Mouse (Mus musculus) layer of hippocampus, postnatal 10 days (tissue): Measurements from ENCODE around the gene Bgn. TPM values are rescaled to one million over a fixed set of nuclear protein-coding genes. Genes with fewer than 3 reads are reported as not detected.

Experiments used
- DNase-seq, 2 experiments: peaks; one replicate each; pipeline ENCODE4 v3.0.0; 2021; ENCODE audit warnings: low spot score in 2 of 2
- long read RNA-seq: library from polyadenylated mRNA; stranded (forward); transcript quantifications from one replicate; pipeline ENCODE4 v2.0.0, GENCODE M21; 2023
- total RNA-seq, 2 experiments: library from RNA; stranded (reverse); gene quantifications; 2 replicates each; pipeline ENCODE4 v1.2.3; 2021

Gene Bgn
- total RNA-seq = 10 to 100 TPM; 48.6 to 48.8 TPM
- long read RNA-seq, transcript Bgn-201 (8 exons, 2,419 nt) = major isoform, 22 of 31 reads
- long read RNA-seq, partial matches to known transcripts = 3 of 31 reads
- long read RNA-seq, other reads (novel, unspliced or antisense) = 6 of 31 reads

DNA sequence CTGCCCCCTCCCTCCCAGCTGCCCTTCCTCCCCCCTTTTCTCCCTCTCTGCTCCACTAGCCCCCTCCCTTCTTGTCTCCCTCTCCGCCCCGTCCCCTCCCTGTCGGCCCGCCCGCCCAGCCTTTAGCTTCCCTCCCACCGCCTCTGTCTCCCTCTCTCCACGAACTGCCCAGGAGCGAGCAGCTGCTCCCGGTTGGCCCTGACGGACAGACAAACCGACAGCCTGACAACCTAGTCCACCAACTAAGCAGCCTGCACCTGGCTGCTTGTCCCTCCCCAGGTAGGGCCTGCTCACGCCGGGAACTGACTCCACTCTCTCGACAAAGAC lies at the start of gene Bgn:
Gene Bgn (plus strand): TSS at position 119 of the 327 bp plus-strand sequence.
- no peak for DNase-seq

DNA sequence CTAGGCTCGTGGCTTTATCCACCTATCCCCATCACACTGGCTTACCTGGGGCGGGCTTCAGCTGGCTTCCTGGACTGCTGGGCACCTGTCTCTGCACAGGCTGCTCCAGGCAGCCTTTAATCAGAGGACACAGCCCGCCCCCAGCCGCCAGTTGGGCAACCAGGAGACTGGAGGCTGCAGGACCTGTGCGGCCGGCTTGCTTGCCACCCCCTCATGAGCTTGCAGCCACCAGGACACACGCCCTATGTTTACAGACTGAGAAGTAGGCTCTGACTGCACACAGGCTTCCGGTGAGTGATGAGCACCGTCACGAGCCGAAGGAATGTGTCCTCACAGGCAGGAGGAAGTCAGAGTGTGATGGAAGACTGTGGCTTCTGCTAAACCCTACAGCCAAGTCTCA lies 48.1 kb upstream of the Bgn start, which contains the start of gene Trex2:
Gene Trex2 (minus strand): TSS at position 93 of the 400 bp plus-strand sequence.
- DNase-seq = no peak

DNA sequence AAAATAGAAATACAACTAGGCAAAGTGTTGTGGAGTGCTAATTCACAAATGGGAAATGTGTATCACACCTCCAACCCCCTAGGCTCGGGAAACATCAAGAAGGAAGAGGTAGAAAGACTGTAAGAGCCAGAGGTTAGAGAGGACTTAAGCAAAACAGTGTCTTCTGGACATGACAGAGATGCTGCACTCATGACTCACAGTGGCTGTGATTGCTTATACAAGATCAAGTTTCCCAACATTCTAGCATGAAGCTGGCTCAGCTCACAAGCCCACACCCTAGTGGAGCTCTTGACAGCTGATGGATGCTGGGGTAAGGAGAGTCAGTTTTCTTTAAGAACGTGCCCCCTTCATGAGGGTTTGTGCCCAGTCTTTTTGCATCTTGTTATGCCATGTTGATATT lies 42.0 kb upstream of the Bgn start:
- DNase-seq = no peak

GRCm38 (mm10) chrX:73451949-73452348 lies 31.5 kb upstream of the Bgn start:
- peak; percentile 65 to 77 for DNase-seq

DNA sequence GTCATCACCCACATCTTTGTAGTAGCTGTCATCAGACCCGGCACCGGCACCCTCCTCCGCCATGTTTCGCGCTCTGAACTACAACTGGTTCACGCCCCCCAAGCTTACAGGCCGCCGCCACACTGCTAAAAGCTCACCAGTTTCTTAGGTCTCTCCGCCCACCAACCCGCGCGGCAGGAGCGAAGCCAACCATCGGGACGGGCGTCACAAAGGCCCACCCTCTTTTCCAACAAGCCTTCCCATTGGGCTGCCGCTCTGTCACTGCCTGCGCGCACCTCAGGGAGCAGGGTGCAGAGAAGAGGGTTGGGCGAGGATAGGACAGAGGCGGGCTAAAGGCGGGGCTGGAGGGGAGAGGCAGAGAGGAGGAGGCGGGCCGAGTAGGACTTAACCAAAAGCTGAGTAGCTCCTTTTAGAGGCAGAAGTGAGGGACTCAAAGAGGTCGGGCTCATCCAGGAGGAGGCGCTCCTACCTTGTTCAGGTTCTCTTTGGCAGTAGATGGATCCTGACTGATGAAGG lies 24.5 kb upstream of the Bgn start, which contains the start of gene Haus7:
Gene Haus7 (minus strand): TSS at position 168 of the 516 bp plus-strand sequence.
- DNase-seq = peak; percentile 83 to 89

- no peak for DNase-seq
These were observed 22.6 kb upstream of the Bgn start for GRCm38 (mm10) chrX:73460792-73461191.

DNA sequence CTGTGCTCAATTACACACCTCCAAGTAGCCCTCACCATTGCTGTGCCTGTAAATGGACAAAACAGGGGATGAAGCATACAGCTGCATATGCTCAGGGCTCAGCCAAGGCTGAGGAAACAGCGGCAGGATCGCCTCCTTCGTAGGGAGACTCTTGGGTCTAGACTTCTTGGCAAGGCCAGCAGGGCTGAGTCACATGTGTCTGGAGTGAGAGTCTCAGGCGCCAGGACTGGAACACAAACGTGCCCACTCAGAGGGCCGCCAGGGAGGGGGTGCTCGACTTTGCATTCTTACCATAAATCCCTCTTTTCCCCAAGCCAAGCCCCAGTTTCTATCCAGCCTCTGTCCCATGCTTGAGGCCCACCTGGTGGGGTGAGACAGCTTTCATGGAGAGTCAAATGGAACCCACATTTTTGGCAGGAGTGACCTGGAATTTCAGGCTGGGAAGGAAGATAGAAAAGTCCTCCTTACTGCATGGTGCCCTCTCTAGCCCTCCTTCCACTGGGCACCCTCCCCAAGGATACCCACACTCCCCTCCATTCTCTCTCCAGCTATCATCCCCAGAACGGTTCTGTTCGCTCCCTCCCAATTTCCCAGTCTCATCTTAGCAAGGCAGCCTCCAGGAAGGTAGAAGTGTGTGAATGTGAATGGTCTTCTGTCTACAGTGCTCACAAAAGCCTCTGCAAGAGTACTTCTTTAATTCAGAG lies 17.8 kb upstream of the Bgn start:
- DNase-seq = no peak

- DNase-seq = no peak
These were observed 15.8 kb upstream of the Bgn start for GRCm38 (mm10) chrX:73467446-73468241.

DNA sequence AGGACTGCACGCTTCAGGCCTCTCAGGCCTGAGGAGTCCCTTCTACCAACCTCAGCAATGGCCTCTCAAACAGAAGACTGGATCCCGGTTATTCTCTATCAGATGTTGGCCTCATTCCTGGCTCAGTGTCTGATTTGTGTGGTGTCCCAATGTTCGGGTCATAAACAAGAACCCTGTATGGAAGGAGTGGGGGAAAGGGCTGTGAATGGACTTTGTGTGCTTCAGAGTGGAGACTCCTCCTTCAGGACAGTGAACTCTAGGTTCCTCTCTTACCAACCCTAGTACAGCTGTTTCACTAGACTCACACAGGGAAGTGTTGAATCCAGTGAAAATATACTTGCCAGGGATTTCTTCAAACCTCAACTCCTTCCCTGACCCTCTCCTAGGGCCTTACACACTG lies 15.1 kb upstream of the Bgn start:
- DNase-seq = no peak

DNA sequence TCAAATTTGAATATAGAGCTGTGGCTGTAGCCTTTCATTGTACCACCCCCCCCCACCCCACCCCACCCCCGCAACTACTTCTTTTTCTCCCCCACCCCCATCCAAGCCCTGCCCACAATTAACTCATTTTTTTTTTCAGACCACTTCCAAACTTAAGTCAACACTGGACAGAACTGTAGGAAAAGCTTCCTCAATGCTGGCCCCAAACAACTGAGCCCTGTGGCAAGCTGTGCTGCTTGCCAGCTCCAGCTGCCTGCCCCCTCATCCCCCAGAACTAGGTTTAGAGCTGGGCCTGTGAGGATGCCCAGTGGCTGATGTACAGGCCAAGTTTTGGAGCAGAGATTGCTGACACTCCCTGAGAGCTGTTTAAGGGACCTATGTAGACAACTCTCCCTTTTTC lies 14.7 kb upstream of the Bgn start:
- DNase-seq = no peak

DNA sequence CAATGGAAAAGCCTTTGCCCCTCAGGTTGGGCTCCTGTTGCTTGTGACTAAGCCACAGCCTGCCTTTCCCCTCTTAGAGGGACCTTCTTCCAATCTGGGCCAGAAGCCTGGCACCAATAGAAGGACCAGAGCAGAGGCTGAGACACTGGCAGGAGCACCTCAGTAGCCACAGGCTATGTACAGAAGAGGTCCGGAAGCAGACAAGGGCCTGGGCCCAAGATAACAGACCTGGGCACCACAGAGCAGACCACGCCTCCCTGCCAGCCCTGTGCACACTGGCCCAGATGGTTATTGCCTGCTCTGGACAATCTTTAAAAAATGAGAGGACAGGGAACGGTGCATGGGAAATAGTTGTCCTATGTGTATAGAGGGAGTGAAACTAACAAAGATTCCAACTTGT lies 11.6 kb upstream of the Bgn start:
- no peak for DNase-seq

GRCm38 (mm10) chrX:73474340-73475165 lies 8.8 kb upstream of the Bgn start:
- no peak for DNase-seq

GRCm38 (mm10) chrX:73475658-73476256 lies 7.6 kb upstream of the Bgn start:
- DNase-seq = no peak

GRCm38 (mm10) chrX:73476621-73477020 lies 6.8 kb upstream of the Bgn start:
- no peak for DNase-seq

GRCm38 (mm10) chrX:73477500-73477899 lies 5.9 kb upstream of the Bgn start:
- no peak for DNase-seq

DNA sequence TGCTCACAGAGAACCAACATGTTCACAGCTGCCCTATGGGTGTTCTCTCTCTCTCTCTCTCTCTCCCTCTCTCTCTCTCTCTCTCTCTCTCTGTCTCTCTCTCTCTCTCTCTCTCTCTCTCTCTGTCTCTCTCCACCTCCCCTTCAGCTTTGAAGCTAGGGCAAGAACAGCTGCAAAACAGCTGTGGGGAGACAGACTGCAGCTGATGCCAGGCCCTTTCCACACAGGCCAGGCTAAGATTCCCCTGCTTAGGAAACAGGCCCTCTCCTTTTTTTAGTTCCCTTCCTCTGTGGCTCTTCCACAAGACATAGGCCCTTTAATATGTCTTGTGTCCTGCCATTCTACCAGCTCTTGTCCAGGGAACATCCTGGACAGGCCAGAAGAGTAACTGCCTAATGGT lies 3.7 kb upstream of the Bgn start:
- DNase-seq = no peak

GRCm38 (mm10) chrX:73480334-73480733 lies 3.1 kb upstream of the Bgn start:
- DNase-seq = no peak

DNA sequence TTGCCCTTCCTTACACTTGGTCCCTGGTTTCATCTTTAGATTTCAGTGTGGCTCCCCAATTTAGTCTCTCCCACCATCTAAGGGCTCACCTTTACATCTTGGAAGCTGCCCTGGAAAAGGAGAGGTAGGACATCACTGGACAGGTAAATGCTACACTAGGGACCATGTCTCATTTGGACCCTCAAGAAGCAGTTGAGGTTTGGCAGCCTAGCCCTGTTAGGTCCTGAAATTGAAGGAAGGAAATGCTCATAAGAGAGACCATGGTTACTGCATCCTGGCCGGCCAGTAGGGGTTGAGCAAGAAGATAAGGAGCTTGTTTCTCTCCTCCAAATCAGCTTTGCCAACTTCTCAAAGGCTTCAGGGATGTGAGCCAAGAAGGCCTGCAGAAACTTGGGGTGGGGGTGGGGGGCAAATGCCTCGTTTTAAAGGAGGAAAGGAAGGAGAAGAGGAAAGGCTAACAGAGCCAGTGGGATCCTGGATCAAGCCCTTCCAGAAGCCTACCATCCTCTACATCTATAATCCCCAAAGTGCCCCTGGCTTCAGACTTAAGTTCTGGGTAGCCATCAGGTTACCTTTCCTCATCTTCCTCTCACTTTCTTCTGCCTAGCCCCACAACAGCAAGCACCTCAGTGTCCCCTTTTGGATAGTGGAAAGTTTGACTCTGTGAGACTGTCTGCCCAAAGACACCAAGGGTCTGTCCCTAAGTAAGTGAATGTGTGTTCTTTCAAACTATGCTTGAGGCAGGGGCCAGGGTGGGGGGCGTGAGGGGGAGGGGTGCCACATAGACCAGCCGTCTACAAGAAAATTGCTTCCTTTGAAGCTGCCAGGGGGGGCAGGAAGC lies 539 bp upstream of the Bgn start:
- DNase-seq = no peak

- peak in 1 of 2 experiments; percentile 29 for DNase-seq
These were observed 674 bp downstream of the Bgn start for GRCm38 (mm10) chrX:73484076-73484475.

- no peak for DNase-seq
These were observed 1.5 kb downstream of the Bgn start for GRCm38 (mm10) chrX:73484870-73485269.
